Mouse (Mus musculus) small intestine, adult 2 months (tissue): ENCODE results near the gene 1700025C18Rik.

Experiments
- CTCF ChIP-seq: fragments of 200-500 bp; IDR thresholded peaks from 2 replicates; pipeline ENCODE4 v1.5.1; 2012; ENCODE audit warnings: low read depth, mild to moderate bottlenecking, control low read depth, inconsistent platforms, low read length, moderate library complexity, mixed read lengths; ENCODE audit not compliant: insufficient replicate concordance, insufficient read length; ENCODE audit errors: extremely low read depth
- POLR2A ChIP-seq: fragments of 200-500 bp; IDR thresholded peaks from 2 replicates; pipeline ENCODE4 v1.6.1; 2012; ENCODE audit warnings: low read depth, mild to moderate bottlenecking, control low read depth, inconsistent platforms, low read length, moderate library complexity

DNA sequence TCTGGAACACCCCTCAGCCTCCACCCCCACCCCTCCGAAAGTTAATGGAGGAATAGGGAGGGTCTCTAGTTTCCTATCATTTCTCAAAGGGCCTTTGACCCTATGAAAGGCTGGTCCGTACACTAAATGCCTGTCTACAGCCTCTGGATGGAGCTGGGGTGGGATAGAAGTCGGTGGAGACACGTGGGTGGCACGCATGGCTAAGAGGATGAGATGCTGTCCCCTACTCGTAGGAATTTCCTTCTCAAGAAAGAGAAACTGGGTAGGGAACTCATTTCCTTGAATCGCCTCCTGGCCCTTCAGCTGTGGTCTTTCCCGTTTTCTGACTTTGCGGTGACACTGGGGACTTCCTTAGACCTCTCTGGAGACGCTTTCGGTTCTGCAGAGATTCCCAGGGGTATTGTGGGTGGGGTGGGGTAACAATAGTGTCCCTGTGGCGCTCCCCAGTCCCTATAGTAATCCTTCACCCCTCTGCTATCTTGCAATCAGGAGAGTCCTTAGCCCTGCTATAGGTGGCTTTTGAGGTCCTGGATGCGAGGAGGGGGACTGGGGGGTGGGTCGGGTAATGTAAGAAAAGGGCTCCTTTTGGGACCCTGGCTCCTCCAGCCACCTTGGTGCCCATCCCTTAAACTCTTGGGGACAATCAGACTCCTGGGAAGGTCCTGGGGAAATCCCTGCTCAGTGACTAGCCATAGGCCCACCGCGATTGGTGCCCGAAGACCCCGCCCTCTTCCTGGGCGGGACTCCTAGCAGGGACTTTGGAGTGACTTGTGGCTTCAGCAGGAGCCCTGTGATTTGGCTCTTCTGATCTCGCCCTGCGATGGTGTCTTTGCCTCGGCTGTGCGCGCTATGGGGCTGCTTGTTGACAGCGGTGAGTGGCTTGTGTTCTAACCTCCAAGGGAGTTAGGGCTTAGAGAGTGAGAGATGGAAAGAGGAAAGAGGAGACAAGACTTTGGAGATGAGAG lies 35.4 kb downstream of the 1700025C18Rik start, which contains the start of gene Cd40:
- TF ChIP-seq CTCF (no peak), POLR2A (0 out of 2 replicates have a peak, but pooled peaks have one; percentile 39)
